Mouse (Mus musculus) heart, embryonic 11.5 days (tissue): ENCODE measurements around the gene Gtse1. TPM values are rescaled to one million over a fixed set of nuclear protein-coding genes. Genes with fewer than 3 reads are reported as not detected.

Experiments
- ATAC-seq: fragments of 200-750 bp; cut with Nextera tagmentation; replicated peaks from 2 replicates; pipeline ENCODE4 v1.8.0; 2017; ENCODE audit warnings: moderate library complexity; ENCODE audit not compliant: insufficient number of reproducible peaks, low FRiP score, low TSS enrichment
- H3K27ac ChIP-seq: fragments of 300-500 bp; sonication (generic); 2 replicates; pipeline ENCODE4 v1.5.1; 2014; ENCODE audit warnings: mild to moderate bottlenecking, low read depth, low read length
- H3K27me3 ChIP-seq: fragments of 300-500 bp; sonication (generic); 2 replicates; pipeline ENCODE4 v1.6.1; 2014; ENCODE audit warnings: mild to moderate bottlenecking, low read length, mixed read lengths; ENCODE audit not compliant: control insufficient read depth, insufficient read depth
- H3K36me3 ChIP-seq: fragments of 300-500 bp; sonication (generic); 2 replicates; pipeline ENCODE4 v1.6.1; 2014; ENCODE audit warnings: mild to moderate bottlenecking, low read length, moderate library complexity, mixed read lengths; ENCODE audit not compliant: control insufficient read depth, insufficient read depth
- H3K4me1 ChIP-seq: fragments of 300-500 bp; sonication (generic); 2 replicates; pipeline ENCODE4 v1.6.1; 2014; ENCODE audit warnings: low read length; ENCODE audit not compliant: control insufficient read depth, insufficient read depth
- H3K4me2 ChIP-seq: fragments of 300-500 bp; sonication (generic); 2 replicates; pipeline ENCODE4 v1.6.1; 2014; ENCODE audit warnings: mild to moderate bottlenecking, moderate library complexity
- H3K4me3 ChIP-seq: fragments of 300-500 bp; sonication (generic); 2 replicates; pipeline ENCODE4 v1.5.1; 2014; ENCODE audit warnings: low read depth, low read length
- H3K9ac ChIP-seq: fragments of 300-500 bp; sonication (generic); 2 replicates; pipeline ENCODE4 v1.6.1; 2014; ENCODE audit warnings: mild to moderate bottlenecking, low read depth, low read length, moderate library complexity
- H3K9me3 ChIP-seq: fragments of 300-500 bp; sonication (generic); replicated peaks from 2 replicates; pipeline ENCODE4 v1.6.1; 2016; ENCODE audit warnings: low read length; ENCODE audit not compliant: control insufficient read depth
- WGBS: fragments of 180-500 bp; shearing (Covaris S2); extraction: QIAGEN DNeasy Blood & Tissue Kit; methylation state at CpG from one replicate; pipeline ENCODE4 v1.1.7; 2014; ENCODE audit not compliant: insufficient replicate concordance; 5-methylcytosine and 5-hydroxymethylcytosine counted together
- polyA plus RNA-seq: library from polyadenylated mRNA; unstranded; fragments of >200 nt; fragmentation: Nextera tagmentation; extraction: Ambion mirVana; gene quantifications from 2 replicates; pipeline ENCODE4 v1.2.1, GENCODE M21; 2014

The Gtse1 gene
- polyA plus RNA-seq, 1 experiment from 2014 or later, result 24.4 TPM

GRCm38 (mm10) chr15:85828071-85828470, 31.5 kb upstream of the Gtse1 start:
- 84% methylated on average over 4 of the region's 4 CpGs for WGBS

DNA sequence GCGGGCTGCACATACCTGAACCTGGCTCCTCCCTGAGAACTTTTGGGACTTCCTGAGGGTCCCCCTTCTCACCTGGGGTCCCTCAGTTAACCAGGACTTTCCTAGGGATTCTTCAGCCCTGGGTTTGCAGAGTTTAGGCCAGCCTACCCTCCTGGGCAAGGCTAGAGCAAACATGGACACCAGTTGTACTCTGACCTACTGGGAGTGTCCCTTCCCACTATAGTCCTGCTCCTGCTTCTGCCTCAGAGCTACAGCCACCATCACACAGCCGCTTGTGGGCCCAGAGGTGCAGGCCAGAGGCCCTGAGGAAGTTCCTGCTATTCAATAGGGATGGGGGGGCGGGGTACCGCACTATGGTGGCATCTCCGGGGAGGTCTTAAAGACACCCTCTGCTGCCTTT, 30.1 kb upstream of the Gtse1 start:
- Histone ChIP-seq H3K4me2 (no peak overlapping the region), H3K9ac (no peak overlapping the region), H3K36me3 (no peaks in the 10 kb centered on the region), H3K9me3 (no peaks in the 10 kb centered on the region), H3K27me3 (no peaks in the 10 kb centered on the region), H3K27ac (no peak overlapping the region), H3K4me1 (peaks cover 2% of the 10 kb centered on the region; the same call in 1 of the 2 replicates), H3K4me3 (no peak overlapping the region)
- WGBS, result 76% methylated on average over 5 of the region's 5 CpGs
- ATAC-seq, result no peak

More at GRCm38 (mm10) chr15:85828071-85828470, 31.5 kb upstream of the Gtse1 start:
- no peak for ATAC-seq
- H3K4me3 ChIP-seq, result no peak overlapping the region
- H3K9ac ChIP-seq, result no peak overlapping the region
- H3K4me1 ChIP-seq, result peaks cover 2% of the 10 kb centered on the region; the same call in 1 of the 2 replicates
- no peak overlapping the region for H3K27ac ChIP-seq
- no peak overlapping the region for H3K4me2 ChIP-seq
- H3K36me3 ChIP-seq, result no peaks in the 10 kb centered on the region
- H3K27me3 ChIP-seq, result no peaks in the 10 kb centered on the region
- H3K9me3 ChIP-seq, result no peaks in the 10 kb centered on the region

DNA sequence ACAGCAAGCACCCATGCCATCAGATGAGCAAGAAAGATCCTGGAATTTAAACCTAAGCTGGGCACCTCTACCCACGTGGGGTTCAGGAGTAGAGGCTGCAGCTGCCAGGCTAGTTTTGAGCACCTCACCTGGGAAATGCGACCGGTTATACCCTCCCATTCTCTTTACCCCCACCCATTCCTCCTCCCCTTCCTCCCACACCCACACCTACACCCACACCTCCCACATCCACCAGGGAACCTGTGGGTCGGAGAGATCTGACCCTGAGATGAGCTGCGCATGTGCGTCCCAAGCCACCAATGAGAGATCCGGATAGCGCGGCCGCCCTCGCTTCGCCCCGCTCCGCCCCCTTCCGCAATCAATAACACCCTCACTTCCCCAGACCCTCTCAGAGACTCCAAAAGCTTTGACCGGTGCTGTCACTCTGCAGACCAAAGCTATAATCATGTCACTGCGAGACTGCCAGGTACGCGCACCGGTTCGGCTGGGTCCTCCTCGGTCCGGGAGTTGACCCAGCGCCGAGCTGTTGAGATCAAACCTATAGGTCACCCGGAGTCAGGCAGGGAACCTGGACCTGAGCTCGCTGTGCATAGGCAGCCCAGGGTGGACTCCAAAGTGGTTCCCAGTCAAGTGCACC, 27.5 kb upstream of the Gtse1 start, which contains the start of gene Ttc38:
Gene Ttc38 (plus strand): TSS at position 353 of the 637 bp plus-strand sequence.
- Histone ChIP-seq H3K27me3 (no peaks in the 10 kb centered on the region), H3K9ac (peak within 1 kb of the TSS; percentile 66), H3K9me3 (no peaks in the 10 kb centered on the region), H3K4me2 (peak within 1 kb of the TSS; percentile 77), H3K4me3 (peak within 1 kb of the TSS; percentile 61), H3K27ac (no peak within 1 kb of the TSS), H3K36me3 (no peaks in the 10 kb centered on the region), H3K4me1 (peaks cover 2% of the 10 kb centered on the region; the same call in 1 of the 2 replicates)
- ATAC-seq, result peak; percentile 60
- 2% methylated on average over 27 of the region's 27 CpGs for WGBS

DNA sequence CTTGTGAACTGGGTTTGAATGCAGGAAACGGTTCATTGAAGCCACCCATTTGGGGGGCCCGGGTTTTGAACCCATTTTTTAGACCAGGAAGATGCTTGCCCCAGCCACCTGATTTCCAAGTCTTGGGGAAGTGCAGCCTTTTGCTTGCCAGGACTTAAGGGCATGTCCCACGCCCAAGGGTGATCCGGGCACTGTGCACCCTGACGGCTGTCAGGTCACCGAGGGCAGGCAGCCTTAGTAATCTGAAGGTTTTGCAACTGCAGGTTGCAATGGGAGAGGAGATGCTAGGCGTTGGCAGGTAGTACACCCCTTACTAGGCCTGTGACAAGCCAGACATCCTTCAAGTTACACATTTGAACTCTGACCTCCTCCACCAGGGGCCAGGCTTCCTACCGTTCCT, 26.9 kb upstream of the Gtse1 start:
- H3K27ac ChIP-seq, result no peak overlapping the region

GRCm38 (mm10) chr15:85835335-85835734, 24.2 kb upstream of the Gtse1 start:
- Histone ChIP-seq H3K9me3 (no peaks in the 10 kb centered on the region), H3K4me1 (peaks cover 2% of the 10 kb centered on the region; the same call in 1 of the 2 replicates), H3K36me3 (no peaks in the 10 kb centered on the region), H3K27me3 (no peaks in the 10 kb centered on the region), H3K4me2 (no peak overlapping the region), H3K4me3 (no peak overlapping the region), H3K27ac (no peak overlapping the region), H3K9ac (no peak overlapping the region)
- no peak for ATAC-seq
- WGBS, result 56% methylated on average over 3 of the region's 3 CpGs

More for the DNA sequence above, 26.9 kb upstream of the Gtse1 start:
- H3K4me3 ChIP-seq, result peak overlapping the region; percentile 61
- H3K4me1 ChIP-seq, result peaks cover 2% of the 10 kb centered on the region; the same call in 1 of the 2 replicates
- no peaks in the 10 kb centered on the region for H3K27me3 ChIP-seq
- no peaks in the 10 kb centered on the region for H3K36me3 ChIP-seq
- ATAC-seq, result no peak
- H3K4me2 ChIP-seq, result peak overlapping the region; percentile 77
- 55% methylated on average over 8 of the region's 8 CpGs for WGBS
- peak overlapping the region; percentile 66; the same call in 1 of the 2 replicates for H3K9ac ChIP-seq
- H3K9me3 ChIP-seq, result no peaks in the 10 kb centered on the region

DNA sequence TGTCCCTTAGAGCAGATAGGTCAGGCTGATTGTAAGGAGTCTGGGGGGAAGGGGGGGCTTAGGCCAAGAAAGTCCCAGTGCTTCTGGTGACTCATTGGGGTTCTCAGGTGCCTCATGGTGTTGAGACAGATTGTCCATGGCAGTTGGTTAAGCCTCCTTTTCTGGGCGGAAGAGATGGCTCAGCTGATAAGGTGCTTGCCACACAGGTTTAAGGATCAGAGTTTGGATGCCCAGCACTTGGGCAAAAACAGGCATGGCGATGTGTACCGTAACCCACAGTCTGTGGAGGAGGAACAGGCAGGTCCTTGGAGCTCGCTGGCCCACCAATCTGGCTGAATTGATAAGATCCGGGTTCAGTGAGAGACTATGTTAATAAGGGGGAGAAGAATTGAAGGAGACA, 22.7 kb upstream of the Gtse1 start:
- H3K4me3 ChIP-seq, result no peak overlapping the region
- H3K9ac ChIP-seq, result no peak overlapping the region
- no peak overlapping the region for H3K27ac ChIP-seq
- no peak for ATAC-seq
- no peaks in the 10 kb centered on the region for H3K9me3 ChIP-seq
- no peaks in the 10 kb centered on the region for H3K4me1 ChIP-seq
- H3K36me3 ChIP-seq, result no peaks in the 10 kb centered on the region
- H3K27me3 ChIP-seq, result no peaks in the 10 kb centered on the region
- no peak overlapping the region for H3K4me2 ChIP-seq
- 88% methylated on average over 5 of the region's 5 CpGs for WGBS

DNA sequence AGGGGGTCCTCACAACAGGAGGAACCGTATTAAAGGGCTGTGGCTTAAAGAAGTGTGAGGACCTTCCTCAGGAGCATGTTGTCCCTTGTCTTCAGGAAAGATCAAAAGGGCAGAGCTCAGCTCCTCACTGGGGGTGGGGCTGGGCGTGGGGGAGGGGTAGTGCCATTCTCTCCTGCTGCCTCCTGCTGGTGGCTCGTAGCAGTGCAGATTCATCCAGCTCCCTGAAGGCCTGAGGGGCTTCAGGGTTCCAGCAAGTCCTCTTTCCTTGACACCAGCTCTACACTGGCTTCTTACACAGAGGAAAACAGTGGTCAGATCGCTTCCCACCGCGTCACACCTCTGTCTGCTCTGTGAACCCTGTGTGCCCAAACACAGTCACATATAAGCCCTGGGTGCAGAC, 18.6 kb upstream of the Gtse1 start:
- Histone ChIP-seq H3K4me2 (no peak overlapping the region), H3K27me3 (no peaks in the 10 kb centered on the region), H3K4me1 (no peaks in the 10 kb centered on the region), H3K9me3 (no peaks in the 10 kb centered on the region), H3K4me3 (no peak overlapping the region), H3K27ac (no peak overlapping the region), H3K9ac (no peak overlapping the region), H3K36me3 (no peaks in the 10 kb centered on the region)
- no peak for ATAC-seq
- 27% methylated on average over 6 of the region's 6 CpGs for WGBS

DNA sequence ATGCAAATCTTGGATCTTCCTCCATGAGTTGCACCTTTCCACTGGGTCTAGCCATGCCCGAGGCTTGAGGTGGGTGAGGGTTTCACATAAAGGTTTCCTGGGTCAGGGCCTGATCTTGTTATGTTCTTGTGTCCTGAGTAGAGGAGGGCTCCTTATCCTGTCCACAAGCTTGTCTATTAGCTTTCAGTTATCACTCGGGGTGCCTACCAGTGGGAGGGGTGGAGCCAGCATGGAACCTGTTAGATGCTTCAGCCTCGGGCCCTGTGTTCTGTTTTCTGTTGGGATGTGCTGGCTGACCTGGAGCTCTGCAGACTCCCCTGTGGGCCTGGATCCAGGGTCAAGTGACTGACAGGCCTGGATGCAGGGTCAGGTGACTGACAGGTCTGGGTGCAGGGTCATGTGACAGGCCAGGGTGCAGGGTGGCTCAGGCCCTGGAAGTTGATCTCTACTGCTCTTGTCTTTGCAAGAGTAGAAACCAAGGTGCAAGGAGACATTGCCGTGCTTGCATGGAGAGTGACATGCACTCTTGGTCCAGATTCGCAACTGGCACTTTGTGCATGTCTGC, 17.7 kb upstream of the Gtse1 start:
- no peaks in the 10 kb centered on the region for H3K9me3 ChIP-seq
- ATAC-seq, result no peak
- H3K4me2 ChIP-seq, result no peak overlapping the region
- no peaks in the 10 kb centered on the region for H3K27me3 ChIP-seq
- H3K27ac ChIP-seq, result no peak overlapping the region
- H3K36me3 ChIP-seq, result no peaks in the 10 kb centered on the region
- H3K4me1 ChIP-seq, result no peaks in the 10 kb centered on the region
- WGBS, result 56% methylated on average over 5 of the region's 5 CpGs
- no peak overlapping the region for H3K9ac ChIP-seq
- H3K4me3 ChIP-seq, result no peak overlapping the region

- Histone ChIP-seq H3K36me3 (no peaks in the 10 kb centered on the region), H3K27ac (no peak overlapping the region), H3K4me3 (no peak overlapping the region), H3K4me2 (no peak overlapping the region), H3K27me3 (no peaks in the 10 kb centered on the region), H3K9me3 (no peaks in the 10 kb centered on the region), H3K4me1 (no peaks in the 10 kb centered on the region), H3K9ac (no peak overlapping the region)
- ATAC-seq, result no peak
Measured at GRCm38 (mm10) chr15:85845071-85845470, 14.5 kb upstream of the Gtse1 start.
